Mouse (Mus musculus) CD4-positive, CD25-positive, alpha-beta regulatory T cell, adult 2 months (primary cell): ENCODE data around the gene Zbtb33.

Source experiments
- DNase-seq: peaks from one replicate; pipeline ENCODE4 v3.0.0-alpha.2; 2012; ENCODE audit warnings: low read depth, low spot score

The Zbtb33 gene

GRCm38 (mm10) chrX:38189552-38190457 is at the start of gene Zbtb33:
TSS of gene Zbtb33 (plus strand) at chrX:38189793.
- DNase-seq: peak; percentile 93

- DNase-seq: no peak
Measured at GRCm38 (mm10) chrX:38159097-38159496, 30.5 kb upstream of the Zbtb33 start.

- DNase-seq: no peak
Measured at GRCm38 (mm10) chrX:38165315-38165714, 24.3 kb upstream of the Zbtb33 start.

GRCm38 (mm10) chrX:38166064-38166463 is 23.5 kb upstream of the Zbtb33 start:
- no peak for DNase-seq

- no peak for DNase-seq
Measured at GRCm38 (mm10) chrX:38166592-38166991, 23.0 kb upstream of the Zbtb33 start.

- peak; percentile 53 for DNase-seq
Measured at GRCm38 (mm10) chrX:38179891-38180310, 9.7 kb upstream of the Zbtb33 start.

- DNase-seq: peak; percentile 39
Measured at GRCm38 (mm10) chrX:38180656-38181607, 8.7 kb upstream of the Zbtb33 start.

GRCm38 (mm10) chrX:38181608-38182258 is 7.9 kb upstream of the Zbtb33 start:
- DNase-seq: peak; percentile 88

GRCm38 (mm10) chrX:38185520-38185919 is 4.1 kb upstream of the Zbtb33 start:
- DNase-seq: no peak

GRCm38 (mm10) chrX:38190458-38190764 is 818 bp downstream of the Zbtb33 start:
- no peak for DNase-seq

- DNase-seq: no peak
Measured at GRCm38 (mm10) chrX:38201816-38202215, 12.2 kb downstream of the Zbtb33 start.

GRCm38 (mm10) chrX:38207392-38207791 is 17.8 kb downstream of the Zbtb33 start:
- no peak for DNase-seq

- no peak for DNase-seq
Measured at GRCm38 (mm10) chrX:38216986-38217675, 27.5 kb downstream of the Zbtb33 start.

GRCm38 (mm10) chrX:38217676-38217991 is 28.0 kb downstream of the Zbtb33 start:
- DNase-seq: no peak

GRCm38 (mm10) chrX:38222757-38223156 is 33.2 kb downstream of the Zbtb33 start:
- no peak for DNase-seq

GRCm38 (mm10) chrX:38229888-38230287 is 40.3 kb downstream of the Zbtb33 start:
- DNase-seq: no peak

- DNase-seq: peak; percentile 60
Measured at GRCm38 (mm10) chrX:38237731-38238130, 48.1 kb downstream of the Zbtb33 start.
